In the genomic region with DNA sequence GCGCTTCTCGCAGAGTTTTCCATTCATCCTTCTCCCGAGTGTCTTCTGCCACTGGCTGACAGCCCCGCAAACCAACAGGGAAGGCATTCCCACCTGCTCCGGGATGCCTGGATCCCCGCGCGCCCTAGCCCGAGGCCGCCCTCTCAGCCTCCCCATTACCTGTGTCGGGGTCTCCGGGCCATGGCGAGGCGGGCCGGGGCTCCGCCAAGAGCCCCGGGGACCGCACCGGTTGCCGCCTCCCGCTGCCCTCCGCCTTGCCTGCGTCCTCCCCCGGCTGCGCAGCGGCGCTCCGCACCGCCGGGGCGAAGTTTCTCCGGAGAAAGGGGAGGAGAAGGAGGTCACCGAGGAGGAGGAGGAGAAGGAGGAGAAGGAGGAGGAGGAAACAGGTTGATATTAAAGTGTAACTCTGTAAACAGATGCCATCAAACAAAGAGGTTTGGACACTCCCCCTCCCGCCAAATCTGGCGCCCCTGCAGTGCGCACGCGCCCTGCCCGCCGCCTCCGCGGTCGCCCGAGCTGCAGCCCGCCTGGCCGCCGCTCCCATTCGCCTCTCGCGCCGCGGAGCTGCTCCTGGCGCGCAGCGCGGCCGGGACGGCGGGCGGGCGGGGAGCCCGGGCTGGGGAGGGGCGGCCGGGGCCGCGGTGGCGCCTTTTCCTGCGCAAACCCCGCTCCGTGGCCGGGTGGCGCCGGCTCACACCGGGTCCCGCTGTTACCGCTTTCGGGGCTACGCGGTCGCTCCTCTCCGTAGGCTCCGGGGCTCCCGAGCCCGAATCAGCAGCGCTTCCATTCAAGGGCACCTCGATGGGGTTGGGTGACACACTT, we compare ENCODE assay signal across 8 mouse cellular contexts. TPM values are rescaled to one million over a fixed set of nuclear protein-coding genes. Genes with fewer than 3 reads are reported as not detected.
DNase-seq lines count a peak whose midpoint lies in the region; ATAC-seq and TF ChIP-seq lines count a peak whose summit lies in the region.

A gene (minus strand): TSS at position 448 of the 822 bp plus-strand sequence.

- TF ChIP-seq CTCF in G1E (IDR thresholded peaks at IDR 0.05; ENCODE audit: low read depth, low read length), result no peak

- H3K4me1 ChIP-seq in G1E (ENCODE audit: insufficient read depth, low read depth, low read length), result peaks cover 39% of the 10 kb centered on the region

- peak within 1 kb of the TSS; percentile 93 for H3K4me3 ChIP-seq in G1E (ENCODE audit: low read depth, low read length)

- ATAC-seq in G1E (ENCODE audit: extremely low read depth, insufficient number of reproducible peaks, low FRiP score, poor library complexity, severe bottlenecking), result peak; percentile 41; the same call in 1 of the 2 replicates
- ATAC-seq in erythroblast, adult 5-6 weeks (replicated peaks; ENCODE audit: low FRiP score, poor library complexity, severe bottlenecking), result peak; percentile 47

- peaks cover 31% of the 10 kb centered on the region for H3K36me3 ChIP-seq in G1E (replicated peaks)

- H3K9me3 ChIP-seq in G1E (replicated peaks), result no peaks in the 10 kb centered on the region

- peak; percentile 78 for DNase-seq in G1E (ENCODE audit: low spot score)
- peak; percentile 42 for DNase-seq in brain, adult 2 months (ENCODE audit: low read depth, low spot score)
- peak; percentile 65 for DNase-seq in heart, postnatal 4 days
- peak; percentile 53 to 71 for DNase-seq in layer of hippocampus, postnatal 10 days (ENCODE audit: low spot score in 2 of 2)
- DNase-seq in lung, postnatal 4 days, result peak; percentile 65 to 73
- peak; percentile 54 for DNase-seq in retina, postnatal 7 days (ENCODE audit: low read depth, low spot score)
- DNase-seq in urinary bladder, postnatal 25 days (ENCODE audit: low spot score), result peak; percentile 55

- no peaks in the 10 kb centered on the region for H3K27me3 ChIP-seq in G1E (ENCODE audit: insufficient read depth, low read length)

RNA-seq across cellular contexts. Expression of the gene that starts here (rescaled TPM):
- total RNA-seq in G1E (2014; fragmentation: Nextera tagmentation), result 399 and 427 TPM in 2 replicates
- total RNA-seq in G1E (2017), result 258 and 268 TPM in 2 replicates
- polyA plus RNA-seq in G1E (2012), result 40.0 and 49.3 TPM in 2 replicates
- total RNA-seq in erythroblast, adult 5-6 weeks (2015; ENCODE audit: low replicate concordance), result 83.8 and 109 TPM in 2 replicates
- total RNA-seq in erythroblast, adult 5-6 weeks (2017; ENCODE audit: low replicate concordance), result 51.7 and 65.7 TPM in 2 replicates
- under 1 TPM; 0.43 to 0.91 TPM for total RNA-seq in heart, postnatal 4 days (2021)
- 1 to 10 TPM; 1.5 to 2.1 TPM for total RNA-seq in layer of hippocampus, postnatal 10 days (2021)

Comparison
In these comparisons a context has a peak if more than half of its experiments do, and no peak if none do; other contexts are left out.
1. Peak in every context shown above with its lines: DNase-seq, ATAC-seq and H3K4me3 ChIP-seq.
2. RNA of the gene that starts here (total RNA-seq): 258 to 427 TPM in G1E and 51.7 to 109 TPM in erythroblast, adult 5-6 weeks; 1.5 to 2.1 TPM in layer of hippocampus, postnatal 10 days and 0.43 to 0.91 TPM in heart, postnatal 4 days; every median in the first group is over 10 times any median in the second.
3. Peak in DNase-seq in heart, postnatal 4 days; RNA of the gene not detected or under 1 TPM.